Mouse (Mus musculus) WW6 (cell line): Measurements from ENCODE around the gene Numa1.
"Not testable (repeated sequence)": the region's sequence is repeated elsewhere in the genome, so short reads cannot be mapped to it uniquely, and the experiment has no call there.

Source experiments
- DNase-seq: peaks from one replicate; pipeline ENCODE4 v3.0.0-alpha.2; 2013; ENCODE audit warnings: low read depth, low spot score

Numa1 gene

DNA sequence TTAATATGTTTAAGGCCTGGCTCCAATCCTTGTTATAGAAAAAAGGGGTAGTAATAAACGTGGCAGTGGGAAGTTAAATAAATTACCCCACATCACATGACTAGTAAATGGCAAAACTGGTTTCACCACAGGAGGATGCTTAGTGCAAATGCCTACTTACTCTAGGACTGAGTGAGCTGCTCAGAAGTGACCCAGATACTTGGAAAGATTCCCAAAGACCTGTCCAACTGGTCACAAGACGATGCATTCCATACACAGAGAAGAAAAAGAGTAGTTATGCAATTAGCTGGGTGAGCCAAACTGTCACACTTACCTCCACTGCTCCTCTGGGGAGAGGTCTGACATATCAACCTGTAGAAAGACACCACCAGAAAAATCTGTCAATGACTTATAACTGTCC is 108.4 kb downstream of the Numa1 start:
- no peak for DNase-seq

DNA sequence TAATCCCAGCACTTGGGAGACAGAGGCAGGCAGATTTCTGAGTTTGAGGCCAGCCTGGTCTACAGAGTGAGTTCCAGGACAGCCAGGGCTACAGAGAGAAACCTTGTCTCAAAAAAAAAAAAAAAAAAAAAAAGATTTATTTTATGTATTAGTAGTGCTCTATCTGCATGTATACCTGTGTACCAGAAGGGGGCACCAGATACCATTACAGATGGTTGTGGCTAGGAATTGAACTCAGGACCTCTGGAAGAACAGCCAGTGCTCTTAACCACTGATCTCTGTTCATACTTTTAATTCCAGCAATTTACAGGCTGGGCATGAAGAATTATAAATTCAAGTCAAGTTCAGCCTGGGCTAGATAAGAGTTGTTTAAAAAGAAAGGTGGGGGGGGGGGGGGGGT is 114.6 kb downstream of the Numa1 start:
- DNase-seq, result not testable (repeated sequence)

DNA sequence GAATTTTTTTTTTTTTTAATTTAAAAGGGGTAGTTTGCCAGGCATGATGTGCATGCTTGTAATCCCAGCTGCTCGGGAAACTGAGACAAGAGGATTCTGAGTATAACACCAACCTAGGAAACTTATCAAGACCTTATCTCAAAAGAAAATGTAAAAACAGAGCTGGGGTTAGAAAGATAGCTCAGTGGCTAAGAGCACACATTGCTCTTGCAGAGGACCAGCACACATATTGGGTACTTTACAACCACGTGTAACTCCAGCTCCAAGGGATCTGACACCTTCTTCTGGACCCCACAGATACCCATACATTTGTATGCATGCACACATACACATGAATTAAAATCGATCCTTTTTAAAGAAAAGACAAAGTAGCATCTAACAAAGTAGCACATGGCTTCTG is 127.4 kb downstream of the Numa1 start:
- DNase-seq, result no peak

DNA sequence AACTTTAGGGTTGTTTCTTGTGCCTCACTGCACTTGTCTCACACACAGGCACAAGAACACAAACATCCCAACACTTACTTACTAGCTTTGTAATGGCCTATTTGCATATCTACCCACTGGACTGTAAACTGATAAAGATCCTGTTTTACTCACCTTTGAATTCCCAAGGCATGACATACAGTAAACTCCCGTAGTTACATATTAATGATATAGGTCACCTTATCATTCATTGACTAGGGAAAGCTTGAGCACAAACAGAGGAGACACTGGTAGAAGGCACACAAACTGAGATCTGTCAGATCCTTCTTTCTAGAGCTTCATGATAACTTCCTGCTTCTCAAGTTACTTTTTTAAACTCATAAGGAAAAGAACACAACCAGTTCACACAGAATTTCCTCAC is 128.3 kb downstream of the Numa1 start:
- no peak for DNase-seq

DNA sequence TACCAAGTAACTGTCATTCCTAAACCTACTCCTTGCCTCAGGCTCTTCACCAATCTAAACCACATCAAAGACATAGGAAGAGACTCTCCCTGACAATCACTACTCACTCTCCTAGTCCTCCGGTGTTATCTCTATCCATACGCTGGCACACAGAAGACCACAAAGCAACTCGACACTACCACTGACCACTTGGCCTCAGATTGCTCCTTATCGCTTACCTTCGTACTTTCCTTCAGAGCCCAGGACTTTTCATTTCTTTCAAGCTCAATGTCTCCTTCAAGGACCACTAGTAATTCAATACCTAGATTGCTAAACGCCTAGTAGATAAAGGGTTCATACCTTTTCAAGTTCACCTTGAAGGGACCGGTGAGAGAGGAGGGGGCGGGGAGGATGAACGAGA is 130.0 kb downstream of the Numa1 start:
- no peak for DNase-seq
